Mouse (Mus musculus): ENCODE measurements around the gene Alk.

Gene Alk

GRCm38 (mm10) chr17:72604610-72604980, at the start of gene Alk:
Gene Alk, minus strand, starts transcription at chr17:72604627.
- peak; percentile 90 for DNase-seq

- DNase-seq: no peak
Observed at GRCm38 (mm10) chr17:72652801-72653200, 48.4 kb upstream of the Alk start.

DNA sequence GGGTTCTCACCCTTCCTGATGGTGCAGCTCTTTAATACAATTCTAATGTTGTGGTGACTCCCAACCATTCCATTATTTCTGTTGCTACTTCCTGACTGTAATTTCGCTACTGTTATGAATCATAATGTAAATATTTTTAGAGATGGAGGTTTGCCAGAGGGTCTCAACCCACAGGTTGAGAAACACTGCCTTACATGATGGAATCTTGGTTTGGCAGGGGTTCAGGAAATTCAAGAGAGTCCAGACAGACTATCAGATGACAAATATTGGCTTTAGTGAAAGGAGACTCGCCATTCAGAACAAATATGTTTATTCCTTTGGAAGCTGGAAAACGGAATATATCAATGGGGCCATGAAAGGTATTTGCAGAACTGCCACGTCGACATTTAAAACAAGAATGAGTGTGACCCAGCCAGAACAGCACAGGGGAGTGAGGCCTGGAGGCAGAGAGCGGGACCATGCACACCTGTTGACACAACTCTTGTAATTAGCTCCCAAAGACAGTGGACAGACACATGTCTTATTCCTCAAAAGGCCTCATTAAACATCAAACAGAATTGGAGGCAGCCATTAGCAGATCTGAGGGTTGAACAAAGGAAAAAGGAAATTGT, 44.3 kb upstream of the Alk start:
- DNase-seq: no peak

DNA sequence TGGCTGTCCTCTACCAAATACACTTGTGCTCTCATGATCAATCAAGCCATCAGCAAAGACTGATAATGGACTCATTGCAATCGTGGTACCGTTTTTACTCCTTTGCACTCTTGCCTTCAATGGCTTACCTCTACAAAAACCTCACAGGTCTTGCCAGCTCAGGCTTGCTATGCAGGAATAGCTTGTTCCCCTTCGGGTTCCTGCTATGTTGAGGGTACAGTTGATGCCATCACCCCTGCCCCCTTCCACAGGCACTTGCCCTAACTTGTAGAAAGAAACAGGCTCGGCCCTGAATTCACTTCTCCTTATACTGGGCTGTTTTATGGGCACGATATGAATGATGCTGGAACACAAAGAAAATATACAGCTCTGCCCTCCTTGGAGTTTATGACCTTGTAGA, 41.7 kb upstream of the Alk start:
- DNase-seq: no peak

DNA sequence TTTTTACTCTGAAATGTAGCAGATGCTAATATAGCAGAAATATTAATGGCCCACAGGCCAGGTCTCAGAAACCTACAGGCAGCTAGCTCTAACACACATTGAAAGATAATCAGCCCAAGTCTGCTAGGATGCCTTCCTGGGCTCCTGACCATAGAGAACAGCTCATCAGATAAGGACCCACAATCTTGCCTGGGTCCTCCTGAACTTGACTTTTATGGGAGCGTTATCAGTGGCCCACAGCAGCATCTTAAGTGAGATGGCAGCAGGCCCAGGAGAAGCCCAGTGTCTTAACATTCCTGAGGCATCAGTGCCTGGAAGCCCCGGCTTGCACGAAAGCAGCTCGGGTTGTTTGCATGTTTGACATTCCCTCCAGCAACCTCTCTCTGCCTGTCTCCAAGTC, 35.7 kb upstream of the Alk start:
- no peak for DNase-seq

DNA sequence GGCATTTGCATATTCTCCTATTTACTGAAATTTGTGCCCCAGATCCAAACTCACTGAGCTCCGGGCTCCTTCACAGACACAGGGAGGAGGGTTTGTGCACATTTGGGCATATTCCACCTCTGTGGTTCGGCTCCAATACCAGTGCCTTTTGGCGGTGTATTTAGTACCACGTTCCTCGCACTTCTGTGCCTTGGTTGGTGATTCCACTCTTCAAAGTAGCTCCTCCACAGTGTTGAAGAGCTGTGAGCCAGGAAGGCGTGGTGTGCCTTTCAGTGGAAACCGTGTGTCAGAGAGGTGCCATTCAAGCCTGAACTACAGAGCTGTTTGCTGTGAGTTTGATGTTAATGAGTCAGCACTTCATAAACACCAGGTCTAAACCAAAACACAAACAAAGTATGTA, 35.0 kb upstream of the Alk start:
- no peak for DNase-seq

DNA sequence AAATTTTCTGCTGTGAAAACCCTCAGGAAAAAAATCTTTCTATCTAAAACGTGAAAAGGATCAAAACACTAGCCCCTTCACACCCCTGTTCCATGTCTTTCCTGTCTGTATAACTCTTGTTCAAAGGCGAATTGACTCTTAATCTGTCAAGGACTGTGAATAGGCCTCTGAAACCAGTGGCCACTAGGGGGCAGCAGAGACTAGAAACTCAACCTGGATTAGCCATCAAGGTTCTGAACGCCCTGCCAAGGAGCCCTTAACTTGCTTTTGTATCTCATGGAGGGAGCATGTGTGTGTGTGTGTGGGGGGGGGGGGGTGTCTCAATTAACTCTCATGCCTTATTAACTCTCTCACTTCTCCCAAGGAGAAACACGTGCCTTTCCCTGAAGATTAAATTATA, 1.8 kb upstream of the Alk start:
- peak; percentile 81 for DNase-seq

GRCm38 (mm10) chr17:72603886-72604609, 379 bp downstream of the Alk start:
- peak; percentile 4 for DNase-seq

- peak; percentile 11 for DNase-seq
Observed at GRCm38 (mm10) chr17:72603118-72603885, 1.1 kb downstream of the Alk start.

GRCm38 (mm10) chr17:72600806-72601205, 3.6 kb downstream of the Alk start:
- no peak for DNase-seq

GRCm38 (mm10) chr17:72587671-72588070, 16.8 kb downstream of the Alk start:
- DNase-seq: no peak

DNA sequence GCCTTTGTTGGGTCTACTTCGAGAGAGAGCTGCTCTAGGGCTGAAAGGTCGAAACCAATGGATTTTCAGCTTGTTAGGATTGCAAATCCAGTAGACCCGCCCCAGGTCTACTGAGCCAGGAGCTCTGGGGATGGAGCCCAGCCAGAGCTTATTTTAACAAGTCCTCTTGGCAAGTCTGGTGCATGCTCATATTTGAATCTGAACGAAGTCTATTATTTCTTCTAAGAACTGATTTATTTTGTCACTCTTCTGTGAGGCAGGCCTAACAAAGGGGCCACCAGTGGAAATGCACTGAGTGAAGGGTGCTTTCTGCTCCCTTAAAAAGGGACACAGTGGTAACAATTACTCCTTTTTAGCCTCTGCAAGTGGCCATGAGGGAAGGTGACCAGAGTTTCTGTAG, 24.3 kb downstream of the Alk start:
- DNase-seq: peak; percentile 25

GRCm38 (mm10) chr17:72579321-72579720, 25.1 kb downstream of the Alk start:
- DNase-seq: no peak

DNA sequence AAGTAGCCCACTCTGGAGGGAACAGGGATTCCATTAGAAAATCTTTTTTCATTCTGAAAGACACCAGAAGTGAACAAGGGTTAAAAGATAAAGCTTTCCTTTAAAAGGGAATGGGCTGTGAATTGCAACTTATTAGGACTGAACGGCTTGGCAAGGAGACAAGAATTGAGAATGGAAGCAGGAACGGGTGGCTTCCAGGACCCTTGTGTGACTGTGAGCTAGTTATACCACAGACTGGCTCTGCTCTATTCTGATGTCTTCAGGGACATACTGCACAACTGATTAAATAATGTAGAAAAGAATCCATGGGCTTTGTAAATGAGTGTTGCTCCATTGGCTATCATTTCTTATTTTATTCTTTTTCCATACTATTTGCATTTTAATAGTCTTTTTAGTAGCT, 33.0 kb downstream of the Alk start:
- no peak for DNase-seq

DNA sequence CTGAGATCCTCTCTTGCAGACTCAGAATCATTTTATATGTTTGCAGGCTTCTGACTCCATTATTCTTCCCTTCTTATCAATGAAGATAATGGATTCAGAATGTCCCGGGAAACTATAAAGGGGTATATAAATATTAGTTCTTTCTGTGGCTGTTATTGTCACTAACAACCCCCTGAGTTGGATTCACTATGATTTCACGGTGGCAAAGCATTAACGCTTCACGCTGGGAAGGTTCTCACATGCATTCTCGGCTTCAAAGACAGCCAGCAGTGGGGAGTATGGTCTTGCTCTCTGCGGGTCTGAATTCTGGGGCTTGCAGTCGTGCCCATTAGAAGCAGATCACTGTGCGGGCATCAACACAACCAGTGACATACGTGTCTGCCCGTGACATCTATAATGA, 34.9 kb downstream of the Alk start:
- no peak for DNase-seq

DNA sequence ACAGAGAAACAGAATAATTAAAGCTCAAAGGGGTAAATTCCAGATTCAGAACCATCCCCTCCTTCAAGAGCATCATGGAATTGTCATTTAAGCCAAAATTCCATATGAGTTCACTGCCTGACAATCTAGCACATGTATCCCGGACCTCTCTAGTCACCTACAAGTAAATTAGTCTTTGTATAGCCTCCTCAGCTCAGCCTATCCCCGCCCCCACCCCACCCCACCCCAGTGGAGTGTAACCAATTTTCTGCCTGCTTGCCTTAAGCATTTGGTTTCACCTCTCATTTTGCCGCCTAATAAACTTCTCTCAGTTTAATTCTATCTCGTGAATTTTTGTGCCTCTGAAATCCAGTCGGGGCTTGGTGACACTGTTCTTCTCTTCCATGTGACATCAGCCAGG, 41.0 kb downstream of the Alk start:
- DNase-seq: no peak

GRCm38 (mm10) chr17:72561471-72561870, 43.0 kb downstream of the Alk start:
- DNase-seq: no peak

DNA sequence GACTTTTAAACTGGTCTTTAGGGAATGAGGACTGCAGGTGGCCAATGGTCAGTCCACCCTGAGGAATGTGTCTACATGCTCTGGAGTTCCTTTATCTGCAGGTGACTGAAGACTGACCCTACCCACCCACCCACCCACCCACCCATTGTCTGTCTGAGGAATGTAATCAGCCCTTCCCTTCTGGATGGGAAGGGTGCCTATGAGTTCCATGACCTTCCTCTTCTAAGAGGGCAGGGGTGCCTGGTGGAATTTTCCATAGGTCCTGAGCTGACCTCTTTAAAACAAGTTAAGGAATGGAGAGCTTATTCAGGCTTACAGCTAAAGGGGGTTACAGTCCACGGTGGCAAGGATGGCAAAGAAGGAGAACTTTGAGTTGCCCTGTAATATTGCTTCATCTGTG, 43.7 kb downstream of the Alk start:
- no peak for DNase-seq

DNA sequence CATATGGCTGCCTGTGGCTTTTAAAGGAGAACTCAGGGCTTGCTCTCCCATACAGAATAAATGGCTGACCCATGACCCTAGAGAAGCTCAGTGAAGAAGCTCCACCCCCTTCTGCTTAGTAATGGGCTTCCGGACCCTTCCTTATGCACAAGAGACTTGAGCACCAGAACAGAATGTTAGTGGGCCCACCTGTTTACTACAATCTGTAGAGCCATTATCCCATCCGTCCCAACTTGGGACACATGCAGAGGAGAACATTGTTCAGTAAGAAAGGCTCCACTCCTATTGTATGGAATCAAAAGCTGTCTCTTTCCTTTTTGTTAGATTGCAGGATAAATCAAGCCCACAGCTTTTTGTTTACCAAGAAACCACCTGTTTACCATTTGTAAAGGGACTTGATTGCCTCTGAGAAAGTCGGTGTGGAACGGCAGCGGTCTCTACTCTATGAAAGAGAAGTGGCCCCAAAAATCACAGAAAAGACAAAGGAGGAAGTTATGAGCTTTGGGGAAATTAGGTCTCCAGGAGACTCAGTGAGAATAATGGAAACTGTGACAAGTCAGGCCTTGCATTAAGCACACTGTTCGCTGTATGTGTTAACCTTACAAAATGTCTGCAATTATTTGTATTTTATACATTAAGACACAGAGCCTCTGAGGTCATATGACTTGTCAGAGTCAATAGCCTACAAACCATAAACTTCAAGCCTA, 47.2 kb downstream of the Alk start:
- DNase-seq: no peak

DNA sequence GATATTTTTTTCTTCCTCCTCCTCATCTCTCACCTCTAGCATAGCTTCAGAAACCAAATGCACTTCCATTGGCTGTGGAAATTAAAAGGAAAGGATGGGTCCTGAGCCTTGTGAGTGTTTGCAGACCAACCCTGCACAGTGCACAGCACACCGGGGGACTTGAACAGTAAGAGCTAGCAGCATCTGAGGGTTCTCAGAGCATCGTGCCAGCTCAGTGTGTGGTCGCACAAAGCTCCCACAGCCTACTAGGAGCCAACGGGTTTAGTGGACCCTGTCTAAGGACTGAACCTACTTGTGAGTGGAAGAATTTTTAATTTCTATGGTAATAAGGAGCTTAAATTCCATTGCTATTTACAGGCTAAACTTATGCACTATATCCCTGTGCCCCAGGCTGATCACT, 58.2 kb downstream of the Alk start:
- DNase-seq: no peak

- DNase-seq: no peak
Observed at GRCm38 (mm10) chr17:72535304-72535703, 69.1 kb downstream of the Alk start.

DNA sequence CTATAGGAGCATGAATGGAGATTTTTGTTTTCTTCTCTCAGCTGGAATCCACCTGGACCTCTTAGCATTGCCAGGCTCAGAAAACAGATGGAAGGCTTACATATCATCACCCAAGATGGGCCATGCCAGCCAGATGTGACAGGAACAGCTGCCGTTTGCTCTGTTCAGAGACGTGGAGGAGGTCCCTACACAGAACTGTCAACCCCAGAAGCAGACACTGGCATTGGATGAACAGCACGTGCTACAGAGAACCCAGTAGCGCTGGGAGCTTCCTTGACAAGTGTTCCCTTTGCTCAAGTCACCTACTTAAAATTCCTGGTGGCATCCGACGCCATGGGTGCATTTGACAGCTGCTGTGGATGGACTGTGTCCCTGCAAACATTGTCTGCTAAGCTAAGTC, 72.2 kb downstream of the Alk start:
- no peak for DNase-seq

GRCm38 (mm10) chr17:72528481-72528880, 75.9 kb downstream of the Alk start:
- DNase-seq: no peak

- no peak for DNase-seq
Observed at GRCm38 (mm10) chr17:72527481-72527880, 76.9 kb downstream of the Alk start.
